Mouse (Mus musculus) splenic B cell, adult 2 months (primary cell): ENCODE measurements around the gene Vcp.
"Not testable (repeated sequence)": the region's sequence is repeated elsewhere in the genome, so short reads cannot be mapped to it uniquely, and the experiment has no call there.

ENCODE experiments used
- DNase-seq: peaks from one replicate; pipeline ENCODE4 v3.0.0-alpha.2; 2011; ENCODE audit warnings: low read depth, low spot score
- H3K27me3 ChIP-seq: 2 replicates; pipeline ENCODE4 v1.6.1; 2012; ENCODE audit warnings: mild to moderate bottlenecking, low read length, moderate library complexity, mixed read lengths; ENCODE audit not compliant: control insufficient read depth, poor library complexity, insufficient read depth, severe bottlenecking
- H3K36me3 ChIP-seq: 2 replicates; pipeline ENCODE4 v1.6.1; 2012; ENCODE audit warnings: mild to moderate bottlenecking, low read length, moderate library complexity, mixed read lengths; ENCODE audit not compliant: control insufficient read depth, poor library complexity, insufficient read depth, severe bottlenecking

The Vcp gene

GRCm38 (mm10) chr4:43000141-43000986 lies at the start of gene Vcp:
Vcp (minus strand) TSS chr4:43000507.
- H3K27me3 ChIP-seq, H3K36me3 ChIP-seq: not testable (repeated sequence)
- peak; percentile 99 for DNase-seq

- Histone ChIP-seq H3K36me3 (no peaks in the 10 kb centered on the region), H3K27me3 (no peaks in the 10 kb centered on the region)
- peak; percentile 90 for DNase-seq
Observed at GRCm38 (mm10) chr4:43047231-43047630, 46.9 kb upstream of the Vcp start.

GRCm38 (mm10) chr4:43046607-43047006 lies 46.3 kb upstream of the Vcp start:
- Histone ChIP-seq H3K27me3 (no peaks in the 10 kb centered on the region), H3K36me3 (no peaks in the 10 kb centered on the region)
- no peak for DNase-seq

- Histone ChIP-seq H3K27me3 (no peaks in the 10 kb centered on the region), H3K36me3 (no peaks in the 10 kb centered on the region)
- DNase-seq, result peak; percentile 94
Observed at GRCm38 (mm10) chr4:43045659-43046302, 45.5 kb upstream of the Vcp start, which contains the start of gene Fam214b. Fam214b (minus strand) TSS chr4:43046220.

- H3K36me3 ChIP-seq, result no peaks in the 10 kb centered on the region
- H3K27me3 ChIP-seq, result no peaks in the 10 kb centered on the region
- DNase-seq, result no peak
Observed at GRCm38 (mm10) chr4:43045285-43045658, 45.0 kb upstream of the Vcp start.

GRCm38 (mm10) chr4:43044673-43045072 lies 44.4 kb upstream of the Vcp start:
- Histone ChIP-seq H3K36me3 (no peaks in the 10 kb centered on the region), H3K27me3 (no peaks in the 10 kb centered on the region)
- DNase-seq, result peak; percentile 62

- no peaks in the 10 kb centered on the region for H3K27me3 ChIP-seq
- peak; percentile 90 for DNase-seq
- H3K36me3 ChIP-seq, result no peaks in the 10 kb centered on the region
Observed at GRCm38 (mm10) chr4:43043644-43044357, 43.5 kb upstream of the Vcp start.

- peak; percentile 11 for DNase-seq
- no peaks in the 10 kb centered on the region for H3K36me3 ChIP-seq
- H3K27me3 ChIP-seq, result no peaks in the 10 kb centered on the region
Observed at GRCm38 (mm10) chr4:43040881-43041547, 40.7 kb upstream of the Vcp start.

GRCm38 (mm10) chr4:43040114-43040572 lies 39.8 kb upstream of the Vcp start:
- H3K36me3 ChIP-seq, result no peaks in the 10 kb centered on the region
- peak; percentile 98 for DNase-seq
- H3K27me3 ChIP-seq, result no peaks in the 10 kb centered on the region

- H3K27me3 ChIP-seq, result no peaks in the 10 kb centered on the region
- H3K36me3 ChIP-seq, result no peaks in the 10 kb centered on the region
- DNase-seq, result no peak
Observed at GRCm38 (mm10) chr4:43039609-43040008, 39.3 kb upstream of the Vcp start.

GRCm38 (mm10) chr4:43038567-43039495 lies 38.5 kb upstream of the Vcp start:
- Histone ChIP-seq H3K27me3 (no peaks in the 10 kb centered on the region), H3K36me3 (no peaks in the 10 kb centered on the region; the same call in 1 of the 2 replicates)
- no peak for DNase-seq

- H3K36me3 ChIP-seq, result no peaks in the 10 kb centered on the region; the same call in 1 of the 2 replicates
- no peak for DNase-seq
Observed at GRCm38 (mm10) chr4:43037860-43038566, 37.7 kb upstream of the Vcp start.

GRCm38 (mm10) chr4:43036356-43036755 lies 36.0 kb upstream of the Vcp start:
- no peaks in the 10 kb centered on the region; the same call in 1 of the 2 replicates for H3K36me3 ChIP-seq
- H3K27me3 ChIP-seq, result no peaks in the 10 kb centered on the region
- no peak for DNase-seq

More at GRCm38 (mm10) chr4:43037860-43038566, 37.7 kb upstream of the Vcp start:
- no peaks in the 10 kb centered on the region for H3K27me3 ChIP-seq
